Mouse (Mus musculus): ENCODE measurements around the gene Hivep2.

Gene Hivep2

DNA sequence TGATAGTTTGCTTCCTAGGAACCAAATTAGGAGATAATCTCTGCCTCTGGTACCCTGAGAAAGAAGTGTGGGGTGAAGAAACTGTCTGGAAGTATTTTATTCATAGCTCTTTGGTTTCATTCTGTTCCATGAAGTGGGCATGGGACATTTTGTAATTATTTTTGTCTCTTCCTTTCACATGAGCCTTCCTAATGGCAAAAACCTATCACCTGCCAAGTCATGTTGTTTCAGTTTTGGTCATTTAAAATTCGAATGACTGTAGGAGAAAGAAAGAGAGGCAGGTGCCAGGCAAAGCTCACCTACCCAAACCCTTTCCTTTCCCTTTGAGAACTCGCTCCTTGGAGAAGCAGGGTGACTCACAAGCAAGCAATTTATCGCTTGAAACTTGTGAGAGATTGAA, 53.3 kb downstream of the Hivep2 start:
- DNase-seq (ENCODE audit: low read depth, low spot score), result no peak

DNA sequence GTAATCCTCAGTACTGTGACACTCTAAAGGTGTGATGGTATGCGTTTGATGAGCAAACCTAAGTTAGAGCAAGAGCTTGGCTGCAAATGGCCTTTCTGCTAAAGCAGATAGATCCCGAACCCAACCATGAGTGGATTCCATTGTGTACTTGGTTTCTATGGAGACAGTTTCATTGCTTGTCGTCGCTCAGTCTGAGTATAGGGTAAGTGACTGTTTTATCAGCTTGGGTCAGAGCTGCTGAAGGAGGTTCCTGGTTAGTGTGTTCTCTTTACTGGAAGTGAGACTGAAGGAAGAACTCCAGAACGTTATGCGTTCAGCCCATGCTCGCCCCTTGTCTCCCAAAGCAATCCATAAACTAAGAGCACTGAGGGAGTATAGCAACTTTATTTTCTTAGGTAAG, 54.4 kb downstream of the Hivep2 start:
- no peak for DNase-seq (ENCODE audit: low read depth, low spot score)

DNA sequence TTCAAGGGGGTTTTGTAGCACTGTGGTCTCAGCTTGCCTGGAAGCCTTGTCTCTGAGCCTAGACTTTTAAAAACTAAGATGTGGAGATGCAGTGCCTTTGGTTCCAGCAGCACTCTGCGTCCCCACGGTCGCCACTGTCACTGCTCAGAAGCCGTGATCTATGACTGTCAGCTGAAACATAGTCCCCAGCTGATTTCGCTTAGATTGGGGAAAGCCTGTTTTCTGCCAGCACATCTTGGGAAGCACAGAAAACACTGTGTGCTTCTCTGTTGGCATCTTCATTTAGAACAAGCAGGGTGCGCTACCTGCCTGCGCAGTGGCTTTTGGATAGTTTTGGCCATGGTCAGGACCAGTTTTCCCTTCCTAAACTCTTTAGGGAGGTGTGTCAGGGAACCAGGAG, 59.1 kb downstream of the Hivep2 start:
- no peak for DNase-seq (ENCODE audit: low read depth, low spot score)

DNA sequence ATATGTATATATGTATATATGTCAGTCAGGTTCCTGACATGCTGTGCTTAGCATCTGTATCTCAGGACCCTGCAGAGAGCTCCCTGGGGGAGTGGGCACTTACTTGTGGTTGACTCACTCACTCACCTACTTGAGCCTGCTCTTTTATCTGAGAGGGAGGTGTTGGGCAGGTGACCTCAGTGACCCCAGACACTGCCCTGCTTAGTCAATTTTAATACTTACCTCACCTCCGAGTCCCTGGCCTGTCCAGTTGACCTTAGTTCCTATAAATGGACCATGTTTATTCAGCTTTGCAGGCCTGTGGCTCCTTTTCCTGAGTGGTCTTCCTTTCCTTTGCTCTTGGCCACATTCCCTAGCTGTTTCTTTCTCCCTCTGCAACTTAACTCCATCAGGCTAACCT, 61.9 kb downstream of the Hivep2 start:
- no peak for DNase-seq (ENCODE audit: low read depth, low spot score)

- no peak for DNase-seq (ENCODE audit: low read depth, low spot score)
Observed at GRCm38 (mm10) chr10:14028956-14029355, 63.1 kb downstream of the Hivep2 start.

DNA sequence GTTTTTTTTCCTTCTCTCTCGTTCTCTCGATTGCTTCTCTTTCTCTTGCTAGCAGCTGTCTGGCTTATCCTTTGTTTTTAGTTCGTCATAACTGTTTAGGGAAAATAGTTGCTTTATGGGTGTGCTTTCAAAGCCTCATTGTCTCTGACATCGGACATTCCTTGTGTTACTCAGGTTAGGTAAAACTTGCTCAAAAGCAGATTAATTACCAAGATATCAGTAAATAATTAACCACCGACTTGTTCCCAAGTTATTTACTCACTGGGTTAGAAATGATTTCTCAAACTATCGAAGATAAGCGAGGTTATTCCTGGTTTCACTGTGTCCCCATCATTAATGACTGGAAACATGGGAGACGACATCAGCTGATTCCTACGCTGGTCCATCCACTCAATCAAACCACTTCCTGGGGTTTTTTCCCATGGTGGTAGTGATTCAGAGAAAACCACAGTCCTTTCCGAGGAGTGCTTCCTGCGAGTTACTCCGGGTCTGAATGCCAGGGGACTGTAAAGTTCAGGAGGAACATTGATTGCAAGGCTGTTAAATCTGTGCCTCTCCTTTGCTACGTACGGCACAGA, 64.7 kb downstream of the Hivep2 start:
- no peak for DNase-seq (ENCODE audit: low read depth, low spot score)

DNA sequence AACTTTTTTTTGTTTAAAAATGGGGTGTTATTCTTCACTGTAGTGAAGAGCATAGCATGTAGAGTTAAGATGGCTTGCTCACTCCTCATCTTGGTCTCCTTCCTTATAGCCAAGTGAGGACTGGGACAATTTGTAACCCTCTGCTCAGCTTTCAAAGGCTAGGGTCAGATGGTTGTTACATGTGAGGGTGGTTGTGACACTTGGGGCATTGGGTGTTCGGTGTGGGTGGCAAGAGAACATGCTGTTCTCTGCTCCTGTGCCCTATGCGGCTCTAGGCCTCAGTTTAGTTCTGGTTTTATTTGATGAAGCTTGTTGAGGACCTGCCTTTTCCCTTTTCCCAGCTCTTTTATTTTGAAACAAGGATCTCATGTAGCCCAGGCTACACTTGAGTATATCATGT, 66.7 kb downstream of the Hivep2 start:
- no peak for DNase-seq (ENCODE audit: low read depth, low spot score)

- DNase-seq (ENCODE audit: low read depth, low spot score), result no peak
Observed at GRCm38 (mm10) chr10:14034046-14034445, 68.2 kb downstream of the Hivep2 start.

DNA sequence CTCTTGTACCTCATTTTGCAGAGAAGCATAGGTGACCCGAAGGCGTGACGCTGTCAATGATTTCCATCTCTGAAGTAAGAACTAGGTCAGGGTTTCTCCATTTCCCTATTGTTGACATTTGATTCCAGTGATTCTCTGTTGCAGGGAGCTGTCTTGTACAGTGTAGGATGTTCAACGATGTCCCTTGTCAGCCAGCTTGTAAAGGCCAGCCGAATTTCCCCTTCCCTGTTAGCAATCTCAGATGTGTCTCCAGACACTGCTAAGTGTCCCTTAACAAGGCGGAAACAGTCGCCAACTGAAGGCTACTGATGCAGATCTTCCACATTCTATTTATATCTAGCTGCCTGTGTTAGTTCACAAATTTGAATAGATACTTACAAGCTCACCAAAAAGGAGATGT, 68.9 kb downstream of the Hivep2 start:
- peak; percentile 41 for DNase-seq (ENCODE audit: low read depth, low spot score)

DNA sequence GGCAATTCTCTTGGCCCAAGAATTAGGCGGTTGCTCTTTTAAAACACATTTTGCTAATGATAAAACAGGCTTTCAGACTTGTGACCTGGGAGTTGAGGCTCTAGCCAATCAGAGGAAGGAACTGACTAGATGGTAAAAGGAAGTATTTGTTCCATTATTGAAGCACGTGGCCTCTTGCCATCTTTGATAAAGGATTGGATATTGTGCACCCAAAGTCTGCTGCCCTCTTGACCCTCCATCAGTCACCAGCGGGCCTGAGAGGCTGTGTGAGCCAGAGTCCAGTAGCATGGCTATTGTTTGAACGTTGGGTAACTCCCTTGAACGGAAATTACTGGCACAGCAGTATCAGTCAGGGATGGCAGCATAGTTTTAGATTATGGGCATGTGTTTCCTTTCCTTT, 69.7 kb downstream of the Hivep2 start:
- no peak for DNase-seq (ENCODE audit: low read depth, low spot score)

GRCm38 (mm10) chr10:14036472-14036871, 70.6 kb downstream of the Hivep2 start:
- DNase-seq (ENCODE audit: low read depth, low spot score), result no peak

GRCm38 (mm10) chr10:14037977-14038489, 72.2 kb downstream of the Hivep2 start:
- DNase-seq (ENCODE audit: low read depth, low spot score), result no peak

- no peak for DNase-seq (ENCODE audit: low read depth, low spot score)
Observed at GRCm38 (mm10) chr10:14040716-14041470, 75.0 kb downstream of the Hivep2 start.

DNA sequence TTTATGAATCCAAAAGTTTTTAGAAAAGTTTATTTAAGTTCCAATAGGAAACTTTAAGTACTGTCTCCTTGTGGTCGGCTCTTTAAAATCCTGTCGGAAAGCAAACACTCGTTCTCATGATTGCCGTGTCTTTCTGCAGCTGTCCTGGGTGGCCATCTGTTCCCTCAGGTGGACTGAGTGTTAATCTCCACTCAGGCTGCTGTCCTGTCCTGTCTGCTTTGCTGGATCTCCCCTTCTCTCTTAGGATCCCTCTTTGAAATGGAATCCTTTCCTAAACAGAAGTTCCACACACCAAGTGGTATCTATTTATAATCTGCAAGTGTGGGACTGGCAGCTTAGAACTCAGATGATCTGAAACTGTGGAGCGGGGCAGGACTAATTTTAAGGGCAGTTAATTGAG, 75.7 kb downstream of the Hivep2 start:
- no peak for DNase-seq (ENCODE audit: low read depth, low spot score)

- peak; percentile 85 for DNase-seq (ENCODE audit: low read depth, low spot score)
Observed at GRCm38 (mm10) chr10:14042539-14043348, 76.9 kb downstream of the Hivep2 start.

- DNase-seq (ENCODE audit: low read depth, low spot score), result no peak
Observed at GRCm38 (mm10) chr10:14043349-14043710, 77.5 kb downstream of the Hivep2 start.

DNA sequence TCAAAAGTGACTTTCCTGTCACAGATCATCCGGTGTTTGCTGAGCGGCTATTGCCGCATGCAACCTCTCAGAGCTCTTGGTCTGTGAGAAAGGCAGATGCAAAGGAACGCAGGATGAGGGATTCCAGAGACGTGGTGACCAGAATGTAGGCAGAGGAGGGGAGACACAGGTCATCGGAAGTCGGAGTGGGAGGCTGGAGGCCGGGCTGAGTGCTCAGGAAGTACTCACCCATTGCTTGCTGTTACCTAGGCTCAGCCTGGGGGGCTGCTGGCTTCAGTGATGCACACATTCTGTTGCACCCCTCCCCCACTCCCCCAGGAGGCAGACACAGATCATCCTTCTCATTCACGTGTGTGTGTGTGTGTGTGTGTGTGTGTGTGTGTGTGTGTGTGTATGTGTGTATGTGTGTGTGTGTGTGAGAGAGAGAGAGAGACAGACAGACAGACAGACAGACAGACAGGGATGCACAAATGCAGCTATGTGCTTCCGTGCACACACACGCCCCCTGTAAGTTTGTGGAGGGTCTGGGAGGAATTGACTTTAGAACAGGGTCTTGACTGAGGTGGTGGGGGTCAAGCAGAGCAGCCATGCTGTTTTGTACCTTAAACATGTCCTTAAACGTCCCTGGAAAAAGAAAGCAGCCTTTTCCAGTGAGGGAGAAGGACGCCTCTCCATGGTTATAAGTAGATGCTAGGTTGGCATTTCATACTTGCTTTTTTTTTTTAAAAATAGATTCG, 78.3 kb downstream of the Hivep2 start:
- peak; percentile 13 for DNase-seq (ENCODE audit: low read depth, low spot score)

- peak; percentile 59 for DNase-seq (ENCODE audit: low read depth, low spot score)
Observed at GRCm38 (mm10) chr10:14044783-14045392, 79.0 kb downstream of the Hivep2 start.

- DNase-seq (ENCODE audit: low read depth, low spot score), result peak; percentile 80
Observed at GRCm38 (mm10) chr10:14045745-14046144, 79.9 kb downstream of the Hivep2 start.

DNA sequence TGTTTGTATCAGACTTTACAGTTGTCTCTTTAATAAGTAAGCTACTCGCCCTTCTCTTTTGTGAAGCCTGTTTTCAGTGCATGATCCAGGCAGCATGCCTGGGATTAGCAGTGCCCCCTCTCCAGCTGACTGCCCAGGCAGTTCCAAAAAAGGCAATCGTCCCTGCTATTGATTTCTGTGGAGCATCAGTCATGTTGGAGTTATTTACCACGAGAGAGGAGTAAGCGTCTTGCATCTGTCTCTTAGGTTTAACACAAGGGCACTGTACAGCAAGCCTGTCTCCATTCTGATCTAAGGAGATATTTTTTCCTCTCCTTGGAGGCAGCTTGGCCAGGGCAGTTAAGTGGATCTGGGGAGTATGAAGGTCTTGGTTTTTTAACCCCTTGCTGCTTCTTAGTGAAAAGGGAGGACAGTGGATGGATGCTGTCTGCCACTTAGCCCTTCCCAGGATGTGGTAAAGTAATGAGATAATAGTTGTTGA, 80.3 kb downstream of the Hivep2 start:
- no peak for DNase-seq (ENCODE audit: low read depth, low spot score)

- DNase-seq (ENCODE audit: low read depth, low spot score), result peak; percentile 61
Observed at GRCm38 (mm10) chr10:14046935-14047334, 81.1 kb downstream of the Hivep2 start.

Measured in A20 (cell line).